Mouse (Mus musculus) cerebellum, postnatal 10 days (tissue): ENCODE measurements around the gene Crot.
A peak's percentile ranks its signal among the peaks of the same experiment; 100 is the strongest.
"Not testable (repeated sequence)": the region's sequence is repeated elsewhere in the genome, so short reads cannot be mapped to it uniquely, and the experiment has no call there.

Experiments used
- DNase-seq, 2 experiments: peaks; one replicate each; pipeline ENCODE4 v3.0.0; 2021; ENCODE audit warnings: mixed read lengths in 2 of 2

Gene Crot

GRCm38 (mm10) chr5:8996686-8997512, at the start of gene Crot:
Gene Crot (minus strand): TSS chr5:8997324.
- peak; percentile 96 to 98 for DNase-seq

GRCm38 (mm10) chr5:9045904-9046303, 48.8 kb upstream of the Crot start:
- no peak for DNase-seq

GRCm38 (mm10) chr5:9044821-9045220, 47.7 kb upstream of the Crot start:
- DNase-seq = no peak

- no peak for DNase-seq
These were observed 46.6 kb upstream of the Crot start for GRCm38 (mm10) chr5:9043582-9044267.

- DNase-seq = no peak
These were observed 45.7 kb upstream of the Crot start for GRCm38 (mm10) chr5:9042721-9043416.

- no peak for DNase-seq
These were observed 43.6 kb upstream of the Crot start for GRCm38 (mm10) chr5:9040665-9041215.

- no peak for DNase-seq
These were observed 42.9 kb upstream of the Crot start for GRCm38 (mm10) chr5:9039978-9040377.

GRCm38 (mm10) chr5:9037292-9037691, 40.2 kb upstream of the Crot start:
- DNase-seq = no peak

- DNase-seq = peak; percentile 49 to 66
These were observed 38.3 kb upstream of the Crot start for GRCm38 (mm10) chr5:9035457-9035856.

- DNase-seq = no peak
These were observed 37.4 kb upstream of the Crot start for GRCm38 (mm10) chr5:9034535-9034934.

GRCm38 (mm10) chr5:9033843-9034242, 36.7 kb upstream of the Crot start:
- no peak for DNase-seq

- DNase-seq = no peak
These were observed 35.5 kb upstream of the Crot start for GRCm38 (mm10) chr5:9032641-9033040.

GRCm38 (mm10) chr5:9032101-9032590, 35.0 kb upstream of the Crot start:
- peak; percentile 68 to 77 for DNase-seq

GRCm38 (mm10) chr5:9028266-9028841, 31.2 kb upstream of the Crot start:
- DNase-seq = no peak

GRCm38 (mm10) chr5:9015352-9015751, 18.2 kb upstream of the Crot start:
- DNase-seq = no peak

GRCm38 (mm10) chr5:9014774-9015173, 17.6 kb upstream of the Crot start:
- DNase-seq = no peak

- no peak for DNase-seq
These were observed 14.2 kb upstream of the Crot start for GRCm38 (mm10) chr5:9011374-9011773.

GRCm38 (mm10) chr5:9010166-9010565, 13.0 kb upstream of the Crot start:
- no peak for DNase-seq

- not testable (repeated sequence) for DNase-seq
These were observed 9.5 kb upstream of the Crot start for GRCm38 (mm10) chr5:9006585-9006984.

GRCm38 (mm10) chr5:9000006-9000405, 2.9 kb upstream of the Crot start:
- DNase-seq = not testable (repeated sequence)

GRCm38 (mm10) chr5:8999108-8999507, 2.0 kb upstream of the Crot start:
- DNase-seq = no peak

- DNase-seq = peak in 1 of 2 experiments; percentile 83
These were observed 380 bp upstream of the Crot start for GRCm38 (mm10) chr5:8997513-8997895.
